Mouse (Mus musculus) T-helper 17 cell (primary cell): ENCODE measurements around the gene Herc3.

Experiments used
- in situ Hi-C, 2 experiments: fragments of 300-600 bp; cut with MboI, MseI; formaldehyde crosslinking; loops; 1 replicate in 1 of 2; 2 replicates in 1 of 2; pipeline ENCODE4 v1.15.1; 2025; ENCODE audit warnings: high pct_unique_total_duplicates in 2 of 2

Herc3 gene

DNA sequence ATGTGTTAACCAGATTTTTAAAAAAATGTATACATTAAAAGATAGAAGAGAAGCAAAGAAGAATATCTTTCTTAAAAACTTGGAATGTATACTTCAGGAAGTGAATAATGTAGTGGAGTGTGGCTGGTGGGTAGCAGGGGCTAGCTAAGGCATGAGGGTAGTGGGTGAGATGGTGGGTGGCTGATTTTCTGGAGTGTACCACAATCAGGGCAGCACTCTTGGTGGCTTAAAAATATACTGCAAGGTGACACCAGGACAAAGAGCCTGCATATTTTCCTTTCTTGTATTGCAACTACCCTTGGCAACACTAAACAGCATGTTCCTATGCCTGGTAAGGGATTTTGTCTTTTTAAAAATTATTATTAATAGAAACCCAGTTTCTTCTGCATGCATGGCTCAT, 133.3 kb downstream of the Herc3 start:
- in situ Hi-C loops, result no loop called here

DNA sequence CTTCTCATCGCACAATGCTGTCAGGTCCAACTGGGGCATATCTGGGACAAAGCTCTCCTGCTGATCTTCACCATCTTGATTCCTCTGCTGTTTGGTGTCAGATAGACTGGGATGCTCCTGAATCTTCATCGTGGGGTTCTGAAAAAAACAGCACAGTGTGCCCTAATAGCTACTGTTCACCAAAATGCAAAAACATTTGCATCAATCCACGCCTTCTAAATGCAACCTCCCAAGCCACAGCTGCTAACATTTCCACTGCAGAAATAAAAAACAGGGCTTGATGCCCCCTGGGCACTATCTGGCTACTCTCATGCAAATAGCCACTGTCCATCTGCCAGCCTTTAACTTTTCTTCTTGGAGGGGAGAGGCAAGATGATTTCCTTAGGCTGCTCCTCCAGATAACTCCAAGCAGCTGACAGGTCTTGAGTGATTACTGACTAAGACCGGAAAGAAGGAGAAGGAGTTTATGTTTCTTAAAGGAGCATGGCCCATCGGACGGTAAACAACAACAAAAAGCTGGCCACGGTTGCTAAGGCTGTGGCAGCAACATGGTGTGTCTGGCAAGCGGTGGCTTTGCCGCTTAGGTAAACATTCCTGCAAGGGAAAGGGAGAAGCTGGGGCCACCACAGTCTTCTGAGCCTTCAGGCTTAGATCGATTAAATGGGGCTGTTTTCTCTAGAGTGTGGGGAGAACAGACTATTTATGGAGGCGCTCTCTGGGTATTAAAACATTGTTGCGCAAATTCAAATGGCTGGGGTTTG, 134.0 kb downstream of the Herc3 start:
- in situ Hi-C loops, result no loop called here

DNA sequence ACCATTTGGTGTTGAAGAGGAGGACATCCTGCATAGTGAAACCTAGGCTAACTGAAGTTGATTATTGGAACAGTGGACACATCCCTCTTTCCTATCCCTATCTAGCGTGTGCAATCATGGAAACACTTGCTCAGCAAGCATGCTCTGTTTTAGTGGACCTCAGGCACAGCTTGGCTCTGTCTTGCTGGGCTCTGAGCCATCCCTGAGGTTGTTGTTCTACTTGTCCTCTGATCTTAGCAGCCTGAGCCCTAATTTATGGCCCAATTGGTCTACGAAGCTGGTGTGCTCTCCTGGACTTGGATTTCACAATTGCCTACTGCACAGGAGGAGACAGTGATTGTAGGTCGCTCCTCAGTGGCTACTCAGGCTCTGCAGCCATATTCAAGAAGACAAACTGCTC, 137.0 kb downstream of the Herc3 start:
- in situ Hi-C loops, result no loop called here
